Mouse (Mus musculus): ENCODE data around the gene Ncam1. TPM values are rescaled to one million over a fixed set of nuclear protein-coding genes. Genes with fewer than 3 reads are reported as not detected.

Gene Ncam1
- polyA plus RNA-seq, 1 experiment from 2014 or later, result 30.2 TPM

DNA sequence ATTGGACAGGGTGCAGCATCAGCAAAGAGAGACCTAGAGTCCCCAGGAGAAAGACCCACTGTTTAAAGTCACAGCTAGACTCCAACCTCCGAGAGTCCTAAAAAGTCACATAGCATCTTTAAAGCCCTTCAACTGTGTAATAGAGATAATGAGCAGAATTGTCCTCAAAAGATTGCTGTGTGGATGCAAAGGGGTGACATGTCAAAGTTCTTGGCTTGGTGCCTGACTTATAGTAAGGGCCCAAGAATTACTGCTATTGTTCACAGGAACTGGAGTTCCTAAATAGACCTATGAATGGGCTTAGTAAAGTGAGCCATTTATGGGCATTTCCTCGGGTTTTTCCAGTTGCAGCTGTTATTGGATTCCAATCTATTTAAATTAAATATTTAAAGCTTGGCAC, 54.4 kb downstream of the Ncam1 start:
- DNase-seq (ENCODE audit: extremely low spot score, low spot score), result no peak
- Histone ChIP-seq H3K36me3 (replicated peaks) (no peaks in the 10 kb centered on the region), H3K9me3 (no peaks in the 10 kb centered on the region), H3K27ac (no peak overlapping the region), H3K27me3 (ENCODE audit: poor library complexity, severe bottlenecking) (no peaks in the 10 kb centered on the region), H3K4me1 (peaks cover 7% of the 10 kb centered on the region; the same call in 1 of the 2 replicates), H3K4me3 (no peak overlapping the region)
- WGBS, result 68% methylated on average over 2 of the region's 2 CpGs

GRCm38 (mm10) chr9:49739935-49740334, 58.8 kb downstream of the Ncam1 start:
- WGBS, result 92% methylated on average over 6 of the region's 6 CpGs
- Histone ChIP-seq H3K4me1 (peaks cover 3% of the 10 kb centered on the region; the same call in 1 of the 2 replicates), H3K27me3 (ENCODE audit: poor library complexity, severe bottlenecking) (no peaks in the 10 kb centered on the region), H3K4me3 (no peak overlapping the region), H3K36me3 (replicated peaks) (no peaks in the 10 kb centered on the region), H3K9me3 (no peaks in the 10 kb centered on the region), H3K27ac (no peak overlapping the region)
- no peak for DNase-seq (ENCODE audit: extremely low spot score, low spot score)

- 83% methylated on average over 1 of the region's 1 CpGs for WGBS
- peaks cover 3% of the 10 kb centered on the region; the same call in 1 of the 2 replicates for H3K4me1 ChIP-seq
- H3K27ac ChIP-seq, result no peak overlapping the region
- no peaks in the 10 kb centered on the region for H3K36me3 ChIP-seq (replicated peaks)
- DNase-seq (ENCODE audit: extremely low spot score, low spot score), result no peak
- H3K4me3 ChIP-seq, result no peak overlapping the region
- no peaks in the 10 kb centered on the region for H3K9me3 ChIP-seq
- no peaks in the 10 kb centered on the region for H3K27me3 ChIP-seq (ENCODE audit: poor library complexity, severe bottlenecking)
Measured at GRCm38 (mm10) chr9:49738546-49738945, 60.2 kb downstream of the Ncam1 start.

GRCm38 (mm10) chr9:49737166-49737565, 61.6 kb downstream of the Ncam1 start:
- DNase-seq (ENCODE audit: extremely low spot score, low spot score), result no peak
- 91% methylated on average over 6 of the region's 6 CpGs for WGBS
- peaks cover 3% of the 10 kb centered on the region; the same call in 1 of the 2 replicates for H3K4me1 ChIP-seq
- no peak overlapping the region for H3K27ac ChIP-seq
- H3K36me3 ChIP-seq (replicated peaks), result no peaks in the 10 kb centered on the region
- no peak overlapping the region for H3K4me3 ChIP-seq
- H3K27me3 ChIP-seq (ENCODE audit: poor library complexity, severe bottlenecking), result no peaks in the 10 kb centered on the region
- H3K9me3 ChIP-seq, result no peaks in the 10 kb centered on the region

- WGBS, result 82% methylated on average over 7 of the region's 7 CpGs
- no peak overlapping the region for H3K27ac ChIP-seq
- peaks cover 7% of the 10 kb centered on the region for H3K4me1 ChIP-seq
- H3K27me3 ChIP-seq (ENCODE audit: poor library complexity, severe bottlenecking), result no peaks in the 10 kb centered on the region
- no peak overlapping the region for H3K4me3 ChIP-seq
- DNase-seq (ENCODE audit: extremely low spot score, low spot score), result no peak
- H3K36me3 ChIP-seq (replicated peaks), result no peaks in the 10 kb centered on the region
- no peaks in the 10 kb centered on the region for H3K9me3 ChIP-seq
Measured at GRCm38 (mm10) chr9:49734348-49735007, 64.2 kb downstream of the Ncam1 start.

DNA sequence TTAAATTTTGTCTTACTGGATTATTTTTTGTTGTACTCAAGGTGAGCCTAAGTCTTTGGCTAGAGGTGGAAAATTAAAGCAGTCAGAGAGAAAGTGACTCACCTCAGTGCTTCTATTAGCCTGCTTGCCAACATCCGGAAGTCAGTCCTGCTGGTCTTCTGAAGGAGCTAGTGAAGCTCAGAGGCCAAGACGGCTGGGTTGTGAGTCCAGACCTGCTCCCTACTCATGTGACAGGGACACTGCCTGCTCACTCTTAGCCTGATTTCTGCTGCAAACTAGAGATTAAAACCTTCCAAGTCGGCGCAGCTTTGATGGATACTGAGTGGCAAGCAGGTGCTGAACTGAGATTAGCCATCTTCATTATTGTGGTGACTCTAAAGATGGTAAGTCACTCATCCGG, 65.0 kb downstream of the Ncam1 start:
- H3K4me1 ChIP-seq, result peaks cover 11% of the 10 kb centered on the region
- WGBS, result 86% methylated on average over 5 of the region's 5 CpGs
- H3K27ac ChIP-seq, result no peak overlapping the region
- H3K4me3 ChIP-seq, result no peak overlapping the region
- H3K9me3 ChIP-seq, result no peaks in the 10 kb centered on the region
- no peak for DNase-seq (ENCODE audit: extremely low spot score, low spot score)
- no peaks in the 10 kb centered on the region for H3K36me3 ChIP-seq (replicated peaks)
- no peaks in the 10 kb centered on the region for H3K27me3 ChIP-seq (ENCODE audit: poor library complexity, severe bottlenecking)

DNA sequence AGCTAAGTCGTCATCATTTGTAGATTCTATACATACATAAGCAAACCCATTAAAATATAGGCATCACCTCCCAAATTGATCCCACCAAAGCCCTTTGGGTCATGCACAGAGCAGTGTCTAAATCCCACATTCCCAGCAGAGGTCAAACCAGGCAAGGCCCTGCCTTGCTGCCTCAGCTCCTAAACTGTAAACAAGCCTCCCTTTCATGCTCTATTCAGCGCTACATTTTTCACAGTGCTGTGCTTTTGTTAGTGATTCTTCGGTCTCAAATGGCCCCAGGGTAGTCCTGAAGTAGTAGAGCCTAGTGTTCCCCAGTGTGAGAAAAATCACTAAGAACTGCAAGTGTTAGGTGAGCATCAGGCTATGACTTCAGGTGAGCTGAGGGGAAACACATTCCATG, 69.2 kb downstream of the Ncam1 start:
- 49% methylated on average over 3 of the region's 3 CpGs for WGBS
- DNase-seq (ENCODE audit: extremely low spot score, low spot score), result no peak
- H3K27me3 ChIP-seq (ENCODE audit: poor library complexity, severe bottlenecking), result no peaks in the 10 kb centered on the region
- no peaks in the 10 kb centered on the region for H3K9me3 ChIP-seq
- H3K36me3 ChIP-seq (replicated peaks), result no peaks in the 10 kb centered on the region
- peaks cover 17% of the 10 kb centered on the region for H3K4me1 ChIP-seq
- H3K27ac ChIP-seq, result no peak overlapping the region
- H3K4me3 ChIP-seq, result no peak overlapping the region

GRCm38 (mm10) chr9:49728211-49728610, 70.5 kb downstream of the Ncam1 start:
- H3K4me1 ChIP-seq, result peaks cover 17% of the 10 kb centered on the region
- WGBS, result 52% methylated on average over 8 of the region's 8 CpGs
- H3K27me3 ChIP-seq (ENCODE audit: poor library complexity, severe bottlenecking), result no peaks in the 10 kb centered on the region
- H3K4me3 ChIP-seq, result no peak overlapping the region
- H3K9me3 ChIP-seq, result no peaks in the 10 kb centered on the region
- H3K27ac ChIP-seq, result no peak overlapping the region
- no peaks in the 10 kb centered on the region for H3K36me3 ChIP-seq (replicated peaks)
- no peak for DNase-seq (ENCODE audit: extremely low spot score, low spot score)

DNA sequence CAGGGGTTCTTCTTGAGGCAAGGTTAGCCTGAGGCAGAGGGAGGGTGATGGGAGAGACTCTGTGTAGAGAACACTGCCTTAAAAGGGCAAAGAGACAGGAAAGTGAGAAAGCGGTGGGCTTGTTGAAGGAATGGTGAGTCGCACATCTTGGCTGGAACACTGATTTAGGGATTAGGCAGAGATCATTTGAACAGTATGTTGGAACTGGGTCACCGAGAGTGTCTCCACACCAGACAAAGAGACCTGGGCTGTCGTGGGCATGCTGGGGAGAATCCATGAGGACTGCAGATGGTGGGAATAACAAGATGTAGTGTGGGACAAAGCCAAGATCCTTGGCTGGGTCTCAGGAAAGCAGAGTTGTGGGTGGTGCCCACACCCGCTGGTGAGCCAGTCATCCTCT, 76.0 kb downstream of the Ncam1 start:
- no peak overlapping the region for H3K4me3 ChIP-seq
- no peaks in the 10 kb centered on the region for H3K27me3 ChIP-seq (ENCODE audit: poor library complexity, severe bottlenecking)
- no peaks in the 10 kb centered on the region for H3K36me3 ChIP-seq (replicated peaks)
- H3K4me1 ChIP-seq, result peaks cover 7% of the 10 kb centered on the region
- DNase-seq (ENCODE audit: extremely low spot score, low spot score), result no peak
- no peaks in the 10 kb centered on the region for H3K9me3 ChIP-seq
- 86% methylated on average over 5 of the region's 5 CpGs for WGBS
- H3K27ac ChIP-seq, result no peak overlapping the region

GRCm38 (mm10) chr9:49715121-49715520, 83.6 kb downstream of the Ncam1 start:
- DNase-seq (ENCODE audit: extremely low spot score, low spot score), result no peak
- no peaks in the 10 kb centered on the region for H3K9me3 ChIP-seq
- no peak overlapping the region for H3K27ac ChIP-seq
- no peak overlapping the region for H3K4me3 ChIP-seq
- no peaks in the 10 kb centered on the region for H3K27me3 ChIP-seq (ENCODE audit: poor library complexity, severe bottlenecking)
- H3K4me1 ChIP-seq, result 0 out of 2 replicates have a peak, but pooled peaks cover 8% of the 10 kb centered on the region
- no peaks in the 10 kb centered on the region for H3K36me3 ChIP-seq (replicated peaks)

GRCm38 (mm10) chr9:49714091-49714490, 84.6 kb downstream of the Ncam1 start:
- H3K36me3 ChIP-seq (replicated peaks), result no peaks in the 10 kb centered on the region
- WGBS, result 87% methylated on average over 3 of the region's 3 CpGs
- H3K4me3 ChIP-seq, result no peak overlapping the region
- no peaks in the 10 kb centered on the region for H3K9me3 ChIP-seq
- H3K4me1 ChIP-seq, result 0 out of 2 replicates have a peak, but pooled peaks cover 8% of the 10 kb centered on the region
- no peaks in the 10 kb centered on the region for H3K27me3 ChIP-seq (ENCODE audit: poor library complexity, severe bottlenecking)
- DNase-seq (ENCODE audit: extremely low spot score, low spot score), result no peak
- no peak overlapping the region for H3K27ac ChIP-seq

- DNase-seq (ENCODE audit: extremely low spot score, low spot score), result no peak
- Histone ChIP-seq H3K27ac (no peak overlapping the region), H3K4me3 (no peak overlapping the region), H3K9me3 (no peaks in the 10 kb centered on the region), H3K4me1 (0 out of 2 replicates have a peak, but pooled peaks cover 1% of the 10 kb centered on the region), H3K27me3 (ENCODE audit: poor library complexity, severe bottlenecking) (no peaks in the 10 kb centered on the region), H3K36me3 (replicated peaks) (no peaks in the 10 kb centered on the region)
Measured at GRCm38 (mm10) chr9:49707646-49708045, 91.1 kb downstream of the Ncam1 start.

- Histone ChIP-seq H3K27me3 (ENCODE audit: poor library complexity, severe bottlenecking) (no peaks in the 10 kb centered on the region), H3K4me3 (no peak overlapping the region), H3K36me3 (replicated peaks) (no peaks in the 10 kb centered on the region), H3K4me1 (no peaks in the 10 kb centered on the region), H3K27ac (no peak overlapping the region), H3K9me3 (no peaks in the 10 kb centered on the region)
- WGBS, result 88% methylated on average over 9 of the region's 9 CpGs
- no peak for DNase-seq (ENCODE audit: extremely low spot score, low spot score)
Measured at GRCm38 (mm10) chr9:49704196-49704967, 94.3 kb downstream of the Ncam1 start.
